Mouse (Mus musculus) MEL (cell line): ENCODE measurements around the gene Tmub2.

Experiments used
- CHD1 ChIP-seq: IDR thresholded peaks from 2 replicates; pipeline ENCODE4 v1.6.1; 2012; ENCODE audit warnings: low read depth, mild to moderate bottlenecking, inconsistent platforms, low read length, improper control_type of control experiment
- CTCF ChIP-seq, 3 experiments: IDR thresholded peaks in 2 of 3; conservative IDR thresholded peaks in 1 of 3; 2 replicates each; pipeline ENCODE4 v1.5.1; 2011 to 2012; ENCODE audit warnings: low read length in 3 of 3, low read depth in 2 of 3, mild to moderate bottlenecking in 2 of 3, improper control_type of control experiment in 1 of 3, inconsistent platforms in 1 of 3, mixed read lengths in 1 of 3, moderate library complexity in 1 of 3; ENCODE audit not compliant: control insufficient read depth in 1 of 3, insufficient read depth in 1 of 3, poor library complexity in 1 of 3, severe bottlenecking in 1 of 3
- ELF1 ChIP-seq: IDR thresholded peaks from 2 replicates; pipeline ENCODE4 v1.6.1; 2014; ENCODE audit warnings: low read depth, mild to moderate bottlenecking, inconsistent platforms, low read length, improper control_type of control experiment, moderate library complexity
- EP300 ChIP-seq, 2 experiments: IDR thresholded peaks; 2 replicates each; pipeline ENCODE4 v1.6.1; 2011; ENCODE audit warnings: improper control_type of control experiment in 2 of 2, low read length in 2 of 2, low read depth in 1 of 2, mild to moderate bottlenecking in 1 of 2
- JUND ChIP-seq: IDR thresholded peaks from 2 replicates; pipeline ENCODE4 v1.6.1; 2011; ENCODE audit warnings: low read depth, mild to moderate bottlenecking, improper control_type of control experiment, low read length
- MAZ ChIP-seq: IDR thresholded peaks from 2 replicates; pipeline ENCODE4 v1.6.1; 2012; ENCODE audit warnings: low read depth, mild to moderate bottlenecking, inconsistent platforms, low read length, improper control_type of control experiment
- POLR2A ChIP-seq, 2 experiments: IDR thresholded peaks; 2 replicates each; pipeline ENCODE4 v1.6.1; 2011 to 2012; ENCODE audit warnings: low read length in 2 of 2, mild to moderate bottlenecking in 2 of 2, control low read depth in 1 of 2, improper control_type of control experiment in 1 of 2, low read depth in 1 of 2, moderate library complexity in 1 of 2; ENCODE audit not compliant: control insufficient read depth in 1 of 2, insufficient read depth in 1 of 2, poor library complexity in 1 of 2
- POLR2AphosphoS2 ChIP-seq: IDR thresholded peaks from 2 replicates; pipeline ENCODE4 v1.6.1; 2011; ENCODE audit warnings: low read length, improper control_type of control experiment
- RCOR1 ChIP-seq: IDR thresholded peaks from 2 replicates; pipeline ENCODE4 v1.6.1; 2012; ENCODE audit warnings: low read depth, mild to moderate bottlenecking, inconsistent platforms, low read length, improper control_type of control experiment
- TCF12 ChIP-seq: IDR thresholded peaks from 2 replicates; pipeline ENCODE4 v1.6.1; 2014; ENCODE audit warnings: low read depth, mild to moderate bottlenecking, inconsistent platforms, low read length, improper control_type of control experiment, moderate library complexity
- UBTF ChIP-seq: IDR thresholded peaks from 2 replicates; pipeline ENCODE4 v1.6.1; 2012; ENCODE audit warnings: low read depth, mild to moderate bottlenecking, inconsistent platforms, low read length, improper control_type of control experiment, moderate library complexity, borderline replicate concordance; ENCODE audit not compliant: insufficient read depth

GRCm38 (mm10) chr11:102290141-102290540 lies 5.4 kb downstream of the Tmub2 start:
- TF ChIP-seq POLR2A (IDR thresholded peaks at IDR 0.05; ENCODE audit: control insufficient read depth in 1 of 2, insufficient read depth in 1 of 2, low read depth in 1 of 2, low read length in 2 of 2, poor library complexity in 1 of 2) = no peak
- no peak for TF ChIP-seq CTCF (IDR thresholded peaks at IDR 0.05 in 2 of 3, conservative IDR thresholded peaks at IDR 0.05 in 1 of 3; ENCODE audit: control insufficient read depth in 1 of 3, insufficient read depth in 1 of 3, low read depth in 2 of 3, low read length in 3 of 3, poor library complexity in 1 of 3, severe bottlenecking in 1 of 3)
- TF ChIP-seq ELF1 = no peak
- no peak for TF ChIP-seq JUND
- no peak for TF ChIP-seq UBTF
- TF ChIP-seq RCOR1 = no peak
- TF ChIP-seq TCF12 = no peak
- TF ChIP-seq EP300 (IDR thresholded peaks at IDR 0.05; ENCODE audit: low read depth in 1 of 2, low read length in 2 of 2) = no peak
- TF ChIP-seq CHD1 = no peak
- no peak for TF ChIP-seq MAZ
- TF ChIP-seq POLR2AphosphoS2 = no peak
